Mouse (Mus musculus): ENCODE measurements at regions not wholly inside any gene's neighbourhood (a gene's known extent, or its start where the extent isn't known, plus 50 kb on each side); places are given as distances from the start of the nearest gene placed in this dataset.
A peak's percentile ranks its signal among the peaks of the same experiment; 100 is the strongest.

GRCm38 (mm10) chr15:67364099-67364756 is 863.5 kb upstream of the Lrrc6 start:
- peak; percentile 38 to 49 for DNase-seq

GRCm38 (mm10) chr15:67361012-67361571 is 860.4 kb upstream of the Lrrc6 start:
- peak; percentile 9 to 18 for DNase-seq

DNA sequence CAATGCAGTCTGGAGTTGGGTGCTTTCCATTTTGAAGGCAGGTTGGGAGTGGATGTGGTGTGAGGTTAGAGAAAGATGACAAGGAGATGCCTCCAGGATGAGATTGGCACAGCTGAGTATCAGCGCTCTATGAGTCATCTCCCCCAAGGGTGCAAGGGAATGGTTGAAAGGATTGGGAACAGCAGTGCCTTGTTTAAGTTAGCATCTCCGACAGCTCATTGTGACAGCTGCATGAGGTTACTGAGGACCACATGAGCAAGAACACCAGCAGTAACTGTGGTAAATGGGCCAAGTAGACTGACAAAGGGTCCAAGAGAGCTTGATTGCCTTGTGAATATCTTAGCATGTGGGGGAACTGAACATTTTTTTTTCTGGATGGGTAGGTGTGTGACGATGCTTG is 857.2 kb upstream of the Lrrc6 start:
- DNase-seq: no peak

DNA sequence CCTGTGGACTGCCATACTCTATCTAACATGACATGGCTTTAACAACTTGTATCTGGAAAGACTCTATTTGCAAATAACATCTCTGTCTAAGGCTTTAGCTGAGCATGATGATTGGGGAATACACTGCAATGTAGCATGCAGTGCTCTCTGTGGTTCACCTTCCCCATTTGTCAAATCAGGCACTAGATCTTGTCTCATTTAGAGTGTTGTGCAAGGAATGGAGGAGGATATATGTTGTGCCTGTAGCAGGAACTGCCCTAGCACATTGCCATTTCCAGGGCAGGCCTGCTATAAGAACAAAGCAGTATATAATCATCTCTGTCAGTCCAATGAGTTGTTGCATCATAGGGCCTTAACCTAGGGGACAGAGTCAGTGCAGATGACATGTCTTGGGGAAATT is 854.6 kb upstream of the Lrrc6 start:
- no peak for DNase-seq

GRCm38 (mm10) chr15:67354598-67355159 is 854.0 kb upstream of the Lrrc6 start:
- DNase-seq: no peak

- no peak for DNase-seq
Observed at GRCm38 (mm10) chr15:67349501-67349900, 848.8 kb upstream of the Lrrc6 start.

DNA sequence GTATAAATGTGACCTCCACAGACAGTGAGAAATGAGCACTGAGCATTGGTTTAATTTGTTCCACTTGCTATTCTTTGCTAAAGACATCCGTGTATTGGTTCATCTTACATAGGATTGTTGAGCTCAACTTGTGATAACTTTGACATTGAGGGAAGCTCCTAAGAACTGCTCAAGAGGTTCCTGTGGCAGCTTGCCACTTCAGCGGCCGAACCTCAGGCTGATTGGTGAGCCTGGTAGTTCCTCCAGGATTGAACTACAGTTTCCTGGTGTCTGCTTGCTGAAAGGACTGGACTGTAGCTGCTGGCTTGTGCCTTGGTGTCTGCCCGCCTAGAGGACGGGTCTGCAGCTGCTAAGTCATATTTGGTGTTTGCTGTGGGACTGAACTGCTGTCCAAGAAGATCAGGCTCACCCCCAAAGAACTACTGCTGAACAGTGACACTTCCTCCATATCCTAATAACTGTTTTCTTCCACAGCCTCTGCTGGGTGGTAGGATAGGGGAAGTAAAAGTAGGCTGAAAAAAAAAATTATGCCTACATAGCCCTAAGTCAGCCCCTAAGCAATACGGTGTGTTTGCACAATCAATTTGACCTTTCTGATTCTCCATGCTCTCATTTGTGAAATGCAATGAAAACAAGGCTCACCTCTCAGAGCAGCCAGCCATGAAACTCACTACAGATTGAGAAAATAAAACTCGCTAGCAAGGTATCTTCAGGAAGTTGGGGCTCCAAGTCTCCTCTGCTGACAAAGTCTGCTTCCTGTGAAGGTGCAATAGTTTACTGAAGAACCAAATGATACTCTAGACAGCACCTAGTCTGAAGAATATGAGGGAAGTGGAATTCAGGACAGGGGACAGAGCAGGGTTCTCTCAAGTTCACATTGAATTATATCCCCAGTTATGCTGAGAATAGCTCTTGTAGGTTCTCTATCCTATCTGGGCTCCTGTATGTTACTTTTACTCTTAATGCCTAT is 844.8 kb upstream of the Lrrc6 start:
- DNase-seq: no peak

- DNase-seq: no peak
Observed at GRCm38 (mm10) chr15:67342050-67342449, 841.3 kb upstream of the Lrrc6 start.

DNA sequence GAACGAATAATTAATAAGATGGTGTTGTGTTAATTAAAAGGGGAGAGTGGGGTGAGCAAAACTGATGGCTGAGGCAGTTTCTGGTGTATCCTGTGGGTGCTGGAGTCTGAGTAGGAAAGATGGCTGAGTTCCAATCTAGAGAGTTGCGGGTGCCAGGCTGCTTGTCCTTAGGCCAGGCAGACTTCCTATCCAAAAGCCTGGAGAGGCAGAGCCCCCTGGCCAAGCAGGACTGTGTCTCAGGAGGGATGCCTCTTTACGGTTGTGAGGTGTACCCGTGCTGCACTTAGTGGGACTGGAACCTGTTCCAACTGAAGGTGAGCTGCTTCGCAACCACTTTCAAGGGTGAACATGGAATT is 836.3 kb upstream of the Lrrc6 start:
- DNase-seq: no peak

DNA sequence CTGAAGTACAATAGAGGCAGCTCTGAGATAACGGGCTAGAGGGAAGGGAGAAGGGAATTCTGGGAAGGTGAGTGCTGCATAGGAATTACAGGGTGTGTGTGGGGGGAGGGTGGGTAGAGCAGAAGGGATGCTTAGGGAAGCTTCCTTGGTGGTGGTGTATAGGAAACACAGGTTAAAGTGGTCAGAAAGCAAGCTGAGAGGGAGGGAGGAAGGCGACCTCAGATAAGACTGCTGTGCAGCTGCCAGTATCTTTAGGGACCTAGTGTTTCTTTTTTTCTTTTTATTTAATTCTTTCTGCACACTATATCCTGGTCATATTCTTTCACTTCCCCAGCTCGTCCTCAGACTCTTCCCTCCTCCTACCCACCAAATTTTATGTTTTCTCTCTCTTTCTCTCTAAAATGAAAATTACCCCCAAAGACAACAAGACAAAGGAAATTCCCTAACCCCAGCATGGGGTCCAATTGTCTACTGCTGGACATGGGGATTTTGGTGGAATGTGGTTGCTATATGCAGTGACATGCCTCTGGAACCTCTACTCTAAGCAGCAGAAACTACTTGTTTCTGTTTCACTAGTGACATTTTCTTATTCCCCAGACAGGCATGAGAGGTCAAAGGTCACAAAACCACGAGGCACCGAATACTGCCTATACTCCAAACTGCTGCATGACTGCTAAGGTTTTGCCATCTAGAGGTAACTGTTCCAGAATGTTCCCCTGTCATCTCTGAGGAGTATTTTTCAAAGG is 835.8 kb upstream of the Lrrc6 start:
- no peak for DNase-seq

GRCm38 (mm10) chr15:67332521-67332920 is 831.8 kb upstream of the Lrrc6 start:
- no peak for DNase-seq

DNA sequence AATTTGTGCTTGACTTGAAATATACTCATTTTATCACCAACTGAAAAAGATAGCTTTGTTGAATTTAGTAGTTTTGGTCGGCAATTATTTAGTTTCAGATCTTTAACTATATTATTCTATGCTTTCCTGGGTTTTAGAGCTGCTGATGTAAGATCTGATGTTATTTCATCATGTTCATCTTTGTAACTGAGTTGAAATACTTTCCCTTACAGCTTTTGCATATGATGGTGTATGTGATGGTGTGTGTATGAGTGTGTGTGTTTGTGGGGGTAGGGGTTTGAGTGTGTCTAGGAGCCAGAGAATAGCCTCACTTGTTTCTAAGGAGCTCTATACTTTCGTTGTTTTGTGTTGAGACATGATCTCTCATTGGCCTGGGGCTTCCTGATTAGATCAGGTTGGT is 819.6 kb upstream of the Lrrc6 start:
- DNase-seq: no peak

GRCm38 (mm10) chr15:67315202-67315601 is 814.5 kb upstream of the Lrrc6 start:
- no peak for DNase-seq

DNA sequence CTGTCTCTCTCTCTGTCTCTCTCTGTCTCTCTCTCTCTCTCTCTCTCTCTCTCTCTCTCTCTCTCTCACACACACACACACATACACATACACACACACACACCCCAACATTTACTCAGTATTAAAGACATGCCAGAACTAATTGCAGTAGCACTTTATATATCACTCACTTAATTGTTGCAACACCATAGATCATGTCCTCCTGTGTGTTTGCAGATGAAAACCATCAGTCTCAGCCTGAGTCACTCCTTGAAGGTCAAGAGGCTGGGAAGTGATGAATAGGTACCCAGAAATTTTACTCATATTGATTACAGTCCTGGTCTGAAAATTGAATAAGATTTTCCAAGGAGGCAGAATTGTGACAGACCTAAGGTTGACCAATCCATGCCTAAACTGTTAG is 812.9 kb upstream of the Lrrc6 start:
- DNase-seq: no peak

GRCm38 (mm10) chr15:67305681-67306080 is 805.0 kb upstream of the Lrrc6 start:
- no peak for DNase-seq

- DNase-seq: peak; percentile 20 to 29
Observed at GRCm38 (mm10) chr15:67303804-67304203, 803.1 kb upstream of the Lrrc6 start.

DNA sequence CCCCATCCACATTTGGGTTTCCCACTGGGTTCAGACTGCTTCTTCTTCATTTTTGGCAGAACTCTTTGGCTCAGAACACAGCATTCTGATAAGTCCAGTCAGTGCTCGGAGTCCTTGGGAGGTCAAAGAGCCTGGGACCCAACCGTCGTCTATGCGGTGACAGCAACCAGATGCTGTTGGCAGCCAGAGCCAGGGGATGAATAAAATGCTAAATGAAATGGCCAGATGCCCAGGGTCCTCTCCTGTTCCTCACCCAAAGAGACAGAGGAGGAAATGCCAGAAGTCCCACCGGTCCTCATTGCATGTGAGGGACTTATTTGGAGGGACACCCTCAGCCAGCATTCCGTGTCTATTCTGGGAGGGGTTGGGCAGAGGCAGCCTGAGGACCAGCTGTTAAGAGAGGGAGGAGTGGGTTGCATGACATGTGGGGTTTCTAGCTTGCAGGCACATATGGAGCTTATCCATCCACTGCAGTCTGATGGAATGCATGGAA is 801.2 kb upstream of the Lrrc6 start:
- peak; percentile 75 to 79 for DNase-seq

DNA sequence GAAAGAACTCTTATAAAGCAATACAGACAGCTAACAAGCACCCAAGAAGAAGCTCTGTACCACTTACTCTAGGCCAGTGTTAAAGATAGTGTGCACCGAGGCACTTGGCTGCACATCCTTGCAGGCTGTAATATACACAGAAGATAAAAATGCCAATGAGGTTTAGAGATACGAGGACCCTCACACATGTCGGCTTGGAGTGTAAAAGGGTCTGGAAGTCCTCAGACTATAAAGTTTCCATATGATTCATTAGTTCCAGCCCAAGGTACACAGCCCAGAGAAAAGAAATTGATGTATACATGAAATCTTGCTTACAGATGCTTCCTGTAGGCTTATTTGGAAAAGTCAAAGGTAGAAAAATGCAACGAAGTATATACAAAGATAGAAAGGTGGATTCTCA is 800.3 kb upstream of the Lrrc6 start:
- DNase-seq: no peak

- DNase-seq: no peak
Observed at GRCm38 (mm10) chr15:67294797-67295196, 794.1 kb upstream of the Lrrc6 start.

- DNase-seq: peak in 1 of 2 experiments; percentile 4
Observed at GRCm38 (mm10) chr15:67289749-67290148, 789.0 kb upstream of the Lrrc6 start.

- no peak for DNase-seq
Observed at GRCm38 (mm10) chr15:67284941-67285340, 784.2 kb upstream of the Lrrc6 start.

- DNase-seq: no peak
Observed at GRCm38 (mm10) chr15:67283275-67283972, 782.7 kb upstream of the Lrrc6 start.
